Mouse (Mus musculus): ENCODE measurements around the gene Scaf1. TPM values are rescaled to one million over a fixed set of nuclear protein-coding genes. Genes with fewer than 3 reads are reported as not detected.

Gene Scaf1
- total RNA-seq, 2 experiments from 2014 or later = 41.7 to 44.3 TPM

- DNase-seq = no peak
Measured at GRCm38 (mm10) chr7:45052181-45052861, 36.2 kb upstream of the Scaf1 start.

GRCm38 (mm10) chr7:45051601-45051974 lies 35.4 kb upstream of the Scaf1 start:
- H3K27ac ChIP-seq = peak overlapping the region; percentile 97
- peak overlapping the region; percentile 77 for H3K4me3 ChIP-seq
- no peak for TF ChIP-seq CTCF (IDR thresholded peaks at IDR 0.05)
- DNase-seq = no peak
- intact Hi-C loops (cut with DNase I) = no loop called here

More at GRCm38 (mm10) chr7:45052181-45052861, 36.2 kb upstream of the Scaf1 start:
- H3K27ac ChIP-seq = peak overlapping the region; percentile 97
- TF ChIP-seq CTCF (IDR thresholded peaks at IDR 0.05) = no peak
- H3K4me3 ChIP-seq = peak overlapping the region; percentile 77
- intact Hi-C loops (cut with DNase I) = loop anchor here (2.0 kb wide), 1 partner anchor 34 kb away; no protein-coding TSS in a partner anchor

DNA sequence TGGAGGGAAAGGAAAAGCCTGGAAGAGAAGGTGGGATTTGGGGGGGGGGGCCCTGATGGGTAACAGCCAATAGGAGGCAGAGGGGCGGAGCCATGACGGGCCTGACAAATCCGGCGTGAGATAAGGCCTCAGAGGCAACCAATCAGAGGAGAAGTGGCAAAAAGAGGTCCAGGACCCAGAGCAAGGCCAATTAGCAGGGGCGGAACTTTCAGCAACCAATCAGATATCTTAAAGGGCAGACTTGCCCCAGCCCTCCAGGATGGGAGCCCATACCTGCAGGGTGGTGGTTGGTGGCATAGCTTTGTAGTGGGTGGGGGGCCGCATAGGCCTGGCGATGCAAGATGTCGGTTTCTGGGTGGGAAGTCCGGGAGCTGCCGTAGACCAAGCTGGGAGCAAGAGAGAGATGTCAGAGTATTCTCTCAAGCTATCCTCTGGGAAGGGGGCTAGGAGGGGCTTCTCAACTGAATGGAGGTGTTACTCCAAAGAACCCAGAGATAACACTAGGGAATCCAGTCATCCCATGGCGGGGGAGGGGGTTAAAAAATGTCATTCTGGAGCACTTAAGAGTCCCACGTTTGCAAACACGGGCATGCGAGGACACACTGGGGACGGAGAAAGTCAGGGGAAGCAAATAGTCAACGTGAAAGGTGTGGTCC lies 34.9 kb upstream of the Scaf1 start:
- intact Hi-C loops (cut with DNase I) = no loop called here
- TF ChIP-seq CTCF (IDR thresholded peaks at IDR 0.05) = no peak
- Histone ChIP-seq H3K27ac (peak overlapping the region; percentile 97), H3K4me3 (peak overlapping the region; percentile 77)
- DNase-seq = peak; percentile 83

GRCm38 (mm10) chr7:45048923-45049657 lies 32.9 kb upstream of the Scaf1 start:
- TF ChIP-seq CTCF (IDR thresholded peaks at IDR 0.05) = no peak
- peak; percentile 69 for DNase-seq
- Histone ChIP-seq H3K4me3 (no peak overlapping the region), H3K27ac (peak overlapping the region; percentile 20)
- intact Hi-C loops (cut with DNase I) = no loop called here

DNA sequence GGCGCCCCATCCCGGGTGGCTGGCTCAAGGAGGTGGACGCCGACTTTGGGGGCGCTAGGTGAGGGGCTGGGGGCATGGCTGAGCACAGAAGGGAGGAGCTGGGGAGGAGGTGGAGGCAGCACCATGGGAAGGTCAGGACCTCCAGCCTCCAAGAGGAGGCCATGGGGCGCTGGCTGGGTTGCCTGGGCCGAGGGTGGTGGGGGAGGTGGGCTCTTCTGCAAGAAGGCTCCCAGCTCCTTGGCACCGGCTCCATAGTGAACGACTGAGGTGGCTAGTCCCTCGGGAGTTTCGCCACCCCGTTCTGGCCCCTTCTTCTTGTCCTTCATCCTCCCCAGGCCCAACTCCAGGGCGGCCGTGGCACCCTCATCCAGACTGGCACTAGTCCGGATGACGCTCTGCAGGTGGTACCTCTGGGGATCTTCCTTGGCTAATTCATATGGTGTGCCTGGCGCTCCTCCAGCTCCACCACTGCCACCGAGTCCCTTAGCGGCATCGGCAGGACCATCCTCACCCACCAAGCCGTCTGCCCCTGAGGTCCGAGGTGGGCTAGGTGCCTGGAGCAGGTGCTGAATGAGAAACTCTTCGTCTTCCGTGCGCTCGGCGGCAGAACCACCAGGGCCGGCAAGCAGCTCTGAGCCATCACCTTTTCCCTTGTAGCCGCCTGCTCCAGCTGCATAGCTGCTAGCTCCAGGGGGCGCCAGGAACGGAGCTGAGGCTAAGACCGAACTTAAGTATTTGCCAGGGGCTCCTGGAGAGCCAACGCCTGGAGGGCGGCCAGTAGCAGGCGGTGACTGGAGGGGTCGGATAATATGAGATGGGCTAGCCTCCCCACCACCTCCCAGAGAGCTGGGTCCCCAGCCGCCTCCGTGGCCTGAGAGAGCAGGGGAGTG lies 32.1 kb upstream of the Scaf1 start:
- no peak for DNase-seq
- Histone ChIP-seq H3K4me3 (no peak overlapping the region), H3K27ac (peak overlapping the region; percentile 20; the same call in 1 of the 2 replicates)
- TF ChIP-seq CTCF (IDR thresholded peaks at IDR 0.05) = no peak
- intact Hi-C loops (cut with DNase I) = no loop called here

DNA sequence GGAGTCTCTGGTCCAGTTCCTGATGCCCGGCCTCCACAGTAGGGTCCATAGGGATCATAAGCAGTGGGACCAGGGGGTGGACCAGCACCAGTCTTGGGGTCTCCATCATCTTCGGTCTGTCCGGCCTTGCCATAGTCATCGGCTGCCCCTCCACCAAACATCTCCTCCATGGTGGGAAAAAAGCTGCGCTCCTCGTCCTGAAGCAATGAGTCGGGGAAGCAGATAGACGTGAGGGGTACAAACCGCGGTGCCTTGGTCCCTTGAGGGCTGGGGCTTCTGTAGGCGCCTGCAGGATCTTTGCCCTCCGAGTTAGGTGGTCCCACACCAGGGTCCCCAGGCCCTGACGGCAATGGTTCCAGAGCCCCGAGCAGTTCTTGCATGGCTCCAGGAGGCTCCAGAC lies 31.3 kb upstream of the Scaf1 start:
- no peak overlapping the region for H3K4me3 ChIP-seq
- no peak overlapping the region for H3K27ac ChIP-seq
- TF ChIP-seq CTCF (IDR thresholded peaks at IDR 0.05) = no peak
- no peak for DNase-seq
- intact Hi-C loops (cut with DNase I) = no loop called here

GRCm38 (mm10) chr7:45046853-45047350 lies 30.7 kb upstream of the Scaf1 start:
- no peak for TF ChIP-seq CTCF (IDR thresholded peaks at IDR 0.05)
- intact Hi-C loops (cut with DNase I) = no loop called here
- H3K27ac ChIP-seq = no peak overlapping the region
- no peak overlapping the region for H3K4me3 ChIP-seq
- no peak for DNase-seq

GRCm38 (mm10) chr7:45045741-45046140 lies 29.6 kb upstream of the Scaf1 start:
- H3K27ac ChIP-seq = no peak overlapping the region
- intact Hi-C loops (cut with DNase I) = no loop called here
- no peak for DNase-seq

GRCm38 (mm10) chr7:45043307-45043706 lies 27.1 kb upstream of the Scaf1 start:
- no peak for DNase-seq
- intact Hi-C loops (cut with DNase I) = no loop called here
- Histone ChIP-seq H3K27ac (no peak overlapping the region), H3K4me3 (no peak overlapping the region)
- no peak for TF ChIP-seq CTCF (IDR thresholded peaks at IDR 0.05)

More at GRCm38 (mm10) chr7:45045741-45046140, 29.6 kb upstream of the Scaf1 start:
- H3K4me3 ChIP-seq = no peak overlapping the region
- TF ChIP-seq CTCF (IDR thresholded peaks at IDR 0.05) = no peak

DNA sequence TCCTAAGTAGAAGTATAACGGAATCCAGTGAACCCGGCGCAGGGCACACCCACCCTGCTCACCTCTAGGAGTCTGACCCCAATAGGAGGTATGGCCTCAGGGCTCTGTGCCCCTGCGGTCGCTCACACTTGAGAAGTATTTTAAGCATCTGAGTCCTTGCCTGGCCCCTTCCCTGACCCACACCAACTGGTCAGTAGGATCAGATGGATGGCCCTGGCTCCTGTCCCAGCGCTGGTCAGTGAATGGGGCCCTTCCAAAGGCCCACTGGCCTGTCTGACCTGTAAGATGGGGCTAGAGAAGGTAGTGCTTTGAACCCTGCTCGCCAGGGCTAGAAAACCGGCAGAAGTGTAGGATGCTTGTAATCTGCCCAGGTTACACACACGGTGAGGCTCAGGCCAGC lies 24.7 kb upstream of the Scaf1 start:
- TF ChIP-seq CTCF (IDR thresholded peaks at IDR 0.05) = no peak
- intact Hi-C loops (cut with DNase I) = no loop called here
- peak; percentile 89 for DNase-seq

DNA sequence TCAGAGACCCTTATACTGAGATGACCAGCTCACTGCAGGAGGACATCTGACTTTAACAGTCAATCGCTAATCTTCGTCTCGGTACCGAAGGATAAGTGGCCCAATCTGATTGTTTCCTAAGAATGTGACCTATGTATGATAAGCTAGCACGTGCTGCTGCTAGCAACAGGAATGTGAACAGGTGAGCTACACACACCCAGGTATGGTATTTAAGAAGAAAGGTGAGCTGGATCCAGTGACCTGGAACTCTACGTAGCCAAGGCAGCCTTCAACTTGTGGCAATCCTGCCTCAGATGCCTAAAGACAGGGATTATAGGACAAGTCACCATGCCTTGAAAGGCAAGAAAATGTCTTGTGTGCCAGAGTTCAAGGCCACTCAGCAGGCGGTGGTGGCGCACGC lies 22.2 kb upstream of the Scaf1 start:
- no peak for TF ChIP-seq CTCF (IDR thresholded peaks at IDR 0.05)
- DNase-seq = no peak
- H3K27ac ChIP-seq = no peak overlapping the region
- no peak overlapping the region for H3K4me3 ChIP-seq
- intact Hi-C loops (cut with DNase I) = no loop called here

More for the DNA sequence above, 24.7 kb upstream of the Scaf1 start:
- peak overlapping the region; percentile 89 for H3K27ac ChIP-seq
- 0 out of 2 replicates have a peak overlapping the region, but pooled peaks have one; percentile 7 for H3K4me3 ChIP-seq

Data from gastrocnemius, adult 2 months (tissue).